Mouse (Mus musculus) left cerebral cortex, postnatal 4 days (tissue): ENCODE measurements around the gene Kif6. TPM values are rescaled to one million over a fixed set of nuclear protein-coding genes. Genes with fewer than 3 reads are reported as not detected.

ENCODE experiments used
- DNase-seq: peaks from one replicate; pipeline ENCODE4 v3.0.0-alpha.2; 2022
- intact Hi-C: fragments of 180-260 bp; cut with DNase I; formaldehyde crosslinking; loops from one replicate; pipeline ENCODE4 v1.15.1; 2025
- total RNA-seq, 2 experiments: library from RNA; stranded (reverse); gene quantifications; 2 replicates each; pipeline ENCODE4 v1.2.3; 2021

The Kif6 gene
- total RNA-seq, 2 experiments from 2014 or later = 1.6 to 2.3 TPM

DNA sequence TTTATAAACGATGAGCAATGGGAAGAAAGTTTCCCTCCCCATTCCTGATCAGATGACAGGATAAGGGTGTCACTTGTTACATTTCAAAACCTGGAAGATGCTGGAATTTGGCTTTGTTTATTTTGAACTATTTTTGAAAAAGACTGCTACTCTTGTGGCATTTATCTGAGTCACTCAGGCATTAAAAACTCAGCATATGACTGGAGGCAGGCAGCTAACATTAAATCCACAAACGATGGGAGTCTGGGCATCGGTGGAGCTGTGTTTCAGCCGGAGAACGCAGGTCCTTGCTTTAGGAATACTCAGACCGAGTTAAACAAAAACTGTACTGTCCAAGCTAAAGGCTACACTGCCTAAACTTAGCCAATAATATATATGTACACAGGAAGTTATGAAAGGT is 46.7 kb downstream of the Kif6 start:
- intact Hi-C loops = no loop called here
- DNase-seq = no peak

DNA sequence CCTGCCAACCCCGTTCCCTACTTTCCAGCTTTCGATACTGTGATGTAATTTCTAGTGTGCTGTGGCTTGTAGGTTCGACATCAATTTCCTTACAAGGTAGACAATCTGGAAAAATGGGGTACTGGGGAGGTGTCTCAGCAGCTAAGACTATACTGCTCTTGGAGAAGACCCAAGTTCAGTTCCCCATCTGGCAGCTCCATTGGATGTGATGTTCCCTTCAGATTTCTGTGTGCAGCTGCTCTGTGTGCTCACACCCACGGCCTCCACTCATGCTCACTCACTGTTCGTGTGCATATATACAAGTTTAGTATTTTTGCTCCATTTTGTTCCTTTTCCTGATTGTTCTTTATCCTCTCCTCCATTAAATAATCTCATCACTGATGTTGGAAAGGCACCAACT is 51.8 kb downstream of the Kif6 start:
- no peak for DNase-seq
- intact Hi-C loops = no loop called here

DNA sequence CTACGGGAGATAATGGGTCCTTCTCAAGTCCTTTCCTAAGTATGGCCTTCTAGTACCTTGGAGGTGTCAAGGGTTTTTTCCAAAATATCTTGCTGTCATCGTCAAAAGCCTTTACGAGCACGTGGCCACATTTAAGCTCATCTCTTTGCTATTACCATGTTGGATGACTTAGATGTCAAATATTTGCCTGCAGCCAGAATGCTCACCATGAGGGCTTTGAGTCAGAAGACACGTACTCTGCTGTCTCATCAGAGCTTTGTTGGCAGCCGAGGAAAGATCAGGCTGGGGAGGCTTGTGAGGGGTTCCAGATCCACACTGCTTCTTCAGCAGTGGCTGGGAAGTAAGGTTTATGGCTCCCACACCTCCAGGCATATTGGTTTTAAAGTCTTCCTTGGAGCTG is 53.4 kb downstream of the Kif6 start:
- intact Hi-C loops = no loop called here
- DNase-seq = no peak

DNA sequence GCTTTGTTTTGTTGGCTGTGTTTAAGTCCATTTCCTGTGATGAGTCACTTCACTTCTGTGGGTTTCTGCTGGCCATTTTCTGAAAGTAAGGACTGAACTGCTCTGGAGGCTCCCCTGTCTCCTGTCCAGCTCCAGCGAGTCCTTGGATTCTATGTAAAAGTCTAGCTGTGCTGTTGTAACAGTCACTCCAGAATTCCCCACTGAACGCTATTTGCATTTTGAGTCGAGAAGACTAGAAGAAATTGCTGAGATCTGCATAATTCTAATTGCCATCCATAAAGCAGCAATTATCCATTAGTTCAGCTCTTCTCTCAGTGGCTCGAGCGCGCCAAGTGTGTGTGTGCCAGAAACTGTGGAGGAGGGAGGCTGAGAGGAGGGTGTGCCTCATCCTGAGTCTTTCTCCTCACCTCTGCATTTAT is 57.0 kb downstream of the Kif6 start:
- peak; percentile 30 for DNase-seq
- intact Hi-C loops = no loop called here

DNA sequence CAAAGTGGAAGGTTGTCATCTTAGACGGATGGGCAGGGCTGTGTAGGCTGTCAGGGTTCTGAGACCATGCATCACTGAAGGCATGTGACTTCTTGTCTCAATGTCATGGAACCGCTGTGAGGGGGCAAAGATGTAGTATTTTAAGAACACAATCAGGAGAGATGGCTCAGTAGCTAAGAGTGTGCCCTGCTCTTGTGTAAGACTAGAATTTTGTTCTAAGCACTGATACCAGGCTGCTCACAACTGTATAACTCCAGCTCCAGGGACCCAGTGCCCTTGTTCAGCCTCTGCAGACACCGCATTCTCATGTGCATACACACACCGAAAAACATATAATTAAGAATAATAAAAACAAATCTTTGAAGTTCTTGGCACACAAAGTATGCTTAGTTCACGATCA is 57.5 kb downstream of the Kif6 start:
- intact Hi-C loops = no loop called here

DNA sequence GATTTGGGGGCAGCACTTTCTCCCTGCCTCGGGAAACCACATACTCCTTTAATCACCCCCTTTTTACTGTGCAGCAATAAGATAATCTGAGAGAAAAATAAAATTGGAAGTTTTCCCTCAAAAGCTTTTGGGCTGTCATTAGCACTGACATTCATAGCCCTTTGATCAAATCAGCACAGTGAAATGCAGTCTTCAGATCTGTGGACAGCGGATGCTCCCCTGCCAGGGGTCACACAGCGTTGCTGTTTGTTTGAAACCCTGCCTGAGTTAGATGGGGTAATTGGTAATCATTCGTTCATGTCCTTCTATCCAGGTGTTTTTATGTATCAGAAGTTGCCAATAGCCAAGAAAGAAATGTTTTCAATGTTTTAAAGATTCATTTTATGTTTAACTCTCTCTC is 60.7 kb downstream of the Kif6 start:
- no peak for DNase-seq
- intact Hi-C loops = no loop called here

More for the DNA sequence above, 57.5 kb downstream of the Kif6 start:
- DNase-seq = no peak

- intact Hi-C loops = no loop called here
- no peak for DNase-seq
Observed at GRCm38 (mm10) chr17:49681410-49681809, 66.5 kb downstream of the Kif6 start.

DNA sequence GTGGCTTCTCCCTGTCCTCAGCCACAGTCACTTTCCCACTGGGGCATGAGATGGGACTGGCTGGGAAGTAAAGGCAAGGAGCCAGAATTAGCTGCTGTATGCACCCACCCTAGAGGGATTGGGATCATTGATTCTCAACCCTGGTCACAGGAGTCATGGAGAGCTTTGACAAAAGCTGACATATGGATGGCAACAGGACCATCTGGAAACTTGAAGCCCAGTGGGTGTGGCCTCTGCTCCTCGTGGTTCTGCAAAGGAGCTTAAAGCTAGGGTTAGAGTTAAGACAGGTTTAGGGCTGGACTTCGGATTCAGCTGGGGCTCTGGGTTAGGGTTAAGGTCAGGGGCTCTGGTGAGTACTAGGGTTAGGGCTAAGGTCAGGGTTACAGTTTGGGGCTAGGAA is 69.2 kb downstream of the Kif6 start:
- intact Hi-C loops = no loop called here
- peak; percentile 18 for DNase-seq

GRCm38 (mm10) chr17:49690607-49691454 is 75.9 kb downstream of the Kif6 start:
- intact Hi-C loops = no loop called here

DNA sequence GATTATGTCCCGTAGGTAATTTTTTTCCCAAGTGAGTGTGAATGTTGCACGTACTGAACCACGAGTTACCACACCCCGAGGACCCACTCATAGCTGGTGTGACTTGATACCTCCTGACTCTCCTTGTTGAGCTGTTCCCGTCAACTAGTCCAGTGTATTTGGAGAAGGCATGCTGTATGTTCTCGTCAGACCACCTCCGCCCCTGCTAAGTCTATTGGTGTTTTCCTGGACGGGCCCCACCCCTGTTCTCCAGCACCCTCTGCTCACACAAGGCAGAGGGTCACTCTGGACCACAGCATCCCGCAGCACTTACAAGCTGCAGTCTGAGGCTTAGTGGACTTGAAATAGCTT is 76.5 kb downstream of the Kif6 start:
- DNase-seq = no peak
- intact Hi-C loops = no loop called here

More at GRCm38 (mm10) chr17:49690607-49691454, 75.9 kb downstream of the Kif6 start:
- DNase-seq = no peak

GRCm38 (mm10) chr17:49693206-49693605 is 78.3 kb downstream of the Kif6 start:
- no peak for DNase-seq
- intact Hi-C loops = no loop called here

GRCm38 (mm10) chr17:49697220-49697619 is 82.3 kb downstream of the Kif6 start:
- intact Hi-C loops = no loop called here
- no peak for DNase-seq

DNA sequence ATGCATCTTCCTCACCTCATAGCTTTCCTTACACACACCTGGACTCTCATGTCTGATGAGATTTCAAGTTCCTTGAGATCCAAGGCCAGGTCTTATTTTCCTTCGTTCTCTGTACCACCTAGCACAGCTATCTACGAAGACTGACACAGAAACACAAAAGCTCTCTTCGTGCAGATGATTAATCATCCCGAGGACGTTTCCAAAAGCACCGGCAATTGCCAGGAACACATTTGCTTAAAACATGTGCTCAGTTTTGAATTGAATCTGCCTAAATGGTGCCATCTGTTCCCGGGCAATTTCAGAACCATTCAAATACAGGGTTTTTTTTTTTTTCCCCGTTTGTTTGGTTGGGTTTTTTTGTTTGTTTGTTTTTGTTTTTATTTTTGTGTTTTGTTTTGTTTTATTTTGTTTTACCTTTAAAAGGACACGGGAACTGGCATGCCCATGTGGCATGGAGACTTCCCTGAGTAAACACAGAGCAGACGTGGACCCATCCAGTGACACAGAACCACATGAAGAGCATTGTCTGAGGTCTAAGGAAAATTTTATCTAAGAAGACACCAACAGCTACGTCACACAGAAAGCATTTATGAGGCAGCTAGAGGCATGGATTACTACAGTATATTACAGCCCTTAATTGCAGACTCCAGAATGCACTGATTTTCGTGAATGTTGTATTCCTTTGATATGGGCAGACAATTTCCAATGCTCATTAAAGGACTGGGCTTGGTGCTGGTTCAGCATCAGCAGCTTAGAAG is 88.7 kb downstream of the Kif6 start:
- DNase-seq = no peak
- intact Hi-C loops = no loop called here

GRCm38 (mm10) chr17:49709192-49709591 is 94.3 kb downstream of the Kif6 start:
- no peak for DNase-seq
- intact Hi-C loops = no loop called here

- intact Hi-C loops = no loop called here
- DNase-seq = no peak
Observed at GRCm38 (mm10) chr17:49710101-49710630, 95.2 kb downstream of the Kif6 start.

DNA sequence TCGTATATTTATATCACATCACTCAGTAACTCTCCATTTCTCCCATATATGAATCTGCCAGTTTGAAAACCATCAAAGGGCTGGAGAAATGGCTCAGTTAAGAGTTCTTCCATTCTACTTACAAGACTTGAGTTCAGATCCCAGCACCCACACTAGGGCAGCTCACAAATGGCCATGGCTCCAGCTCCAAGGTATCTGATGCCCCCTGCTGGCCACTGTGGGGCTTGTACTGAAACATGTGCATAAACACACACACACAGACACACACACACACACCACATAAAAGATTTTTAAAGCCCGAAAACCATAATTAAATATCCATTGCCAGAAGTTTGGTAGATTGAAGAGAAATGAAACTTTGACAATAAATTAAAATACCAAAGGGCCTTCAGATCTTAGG is 111.3 kb downstream of the Kif6 start:
- no peak for DNase-seq
- intact Hi-C loops = no loop called here

GRCm38 (mm10) chr17:49726976-49727375 is 112.0 kb downstream of the Kif6 start:
- no peak for DNase-seq
- intact Hi-C loops = no loop called here

- no peak for DNase-seq
- intact Hi-C loops = no loop called here
Observed at GRCm38 (mm10) chr17:49727428-49728045, 112.6 kb downstream of the Kif6 start.

DNA sequence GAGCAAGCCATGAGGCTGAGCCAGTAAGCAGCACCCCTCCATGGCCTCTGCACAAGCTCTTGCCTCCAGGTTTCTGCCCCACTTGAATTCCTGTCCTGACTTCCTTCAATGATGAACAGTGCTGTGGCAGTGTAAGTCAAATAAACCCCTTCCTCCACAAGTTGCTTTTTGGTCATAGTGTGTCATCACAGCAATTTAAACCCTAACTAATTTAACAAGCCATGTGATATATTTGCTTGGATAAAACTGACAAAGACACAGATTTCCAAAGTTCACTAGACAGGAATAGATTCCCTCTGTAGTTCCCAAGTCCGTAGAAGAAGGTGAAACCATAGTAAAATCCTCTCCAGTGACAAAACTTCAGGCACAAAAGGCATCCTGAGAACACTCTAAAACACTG is 114.9 kb downstream of the Kif6 start:
- no peak for DNase-seq
- intact Hi-C loops = no loop called here

GRCm38 (mm10) chr17:49732706-49733105 is 117.8 kb downstream of the Kif6 start:
- no peak for DNase-seq
- intact Hi-C loops = no loop called here

GRCm38 (mm10) chr17:49734079-49734478 is 119.1 kb downstream of the Kif6 start:
- DNase-seq = no peak
- intact Hi-C loops = no loop called here
